ENCODE assay signal across 23 mouse cellular contexts in the genomic region with DNA sequence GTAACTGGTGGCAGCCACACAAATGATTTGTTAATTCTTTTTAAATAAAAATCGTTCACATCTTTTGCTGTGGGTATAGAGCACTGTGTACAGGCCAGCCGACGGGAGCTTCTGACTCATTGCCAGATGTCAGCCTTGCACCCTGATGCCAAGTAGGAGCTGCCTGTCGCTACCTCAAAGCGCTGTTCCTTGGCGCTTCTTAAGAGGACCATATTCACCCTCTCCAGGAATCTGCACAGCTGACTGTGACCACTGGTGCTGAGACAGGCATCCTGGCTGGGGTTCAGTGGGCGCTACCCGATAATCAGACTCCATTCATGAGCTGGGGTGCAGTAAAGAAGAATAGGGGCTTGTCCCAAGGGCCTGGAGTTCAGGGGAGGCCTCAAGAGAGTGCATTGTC. TPM values are rescaled to one million over a fixed set of nuclear protein-coding genes. Genes with fewer than 3 reads are reported as not detected.
DNase-seq lines count a peak whose midpoint lies in the region; ATAC-seq and TF ChIP-seq lines count a peak whose summit lies in the region.
"Had no signal": no experiment of that assay in that cellular context is flagged by ENCODE, and none has a peak within 500 bp of the region (broad histone marks: within the 10 kb centered on the region; RNA-seq: fewer than 3 reads in every experiment).

No protein-coding gene starts in this region.

- no peak for ATAC-seq in limb, embryonic 13.5 days (ENCODE audit: low FRiP score, low read depth)
- ATAC-seq: activated CD4-positive, CD25-positive, alpha-beta regulatory T cell, adult 4 months; forebrain, embryonic 14.5 days; forebrain, embryonic 16.5 days; Patski had no signal

- H3K4me2 ChIP-seq in limb, embryonic 13.5 days (replicated peaks): no peak overlapping the region
- H3K4me2 ChIP-seq: embryonic facial prominence, embryonic 13.5 days; embryonic facial prominence, embryonic 15.5 days; forebrain, embryonic 12.5 days had no signal

- H3K27me3 ChIP-seq in limb, embryonic 13.5 days: peaks cover 6% of the 10 kb centered on the region; the same call in 1 of the 2 replicates
- H3K27me3 ChIP-seq in limb, embryonic 10.5 days (ENCODE audit: low read depth, poor library complexity, severe bottlenecking): peaks cover 29% of the 10 kb centered on the region; the same call in 1 of the 2 replicates

- H3K9ac ChIP-seq in limb, embryonic 13.5 days: peak overlapping the region; percentile 21; the same call in 1 of the 2 replicates
- H3K9ac ChIP-seq: embryonic facial prominence, embryonic 13.5 days; embryonic facial prominence, embryonic 15.5 days; forebrain, embryonic 12.5 days had no signal

- TF ChIP-seq POLR2A in brain, embryonic 14.5 days (IDR thresholded peaks at IDR 0.05; ENCODE audit: borderline replicate concordance, extremely low read depth, insufficient read depth, insufficient read length, poor library complexity, severe bottlenecking): no peak

- no peak overlapping the region for H3K27ac ChIP-seq in limb, embryonic 13.5 days
- H3K27ac ChIP-seq in limb, embryonic 10.5 days: no peak overlapping the region
- H3K27ac ChIP-seq: embryonic facial prominence, embryonic 13.5 days; embryonic facial prominence, embryonic 15.5 days; forebrain, embryonic 12.5 days had no signal

- no peak overlapping the region for H3K4me3 ChIP-seq in limb, embryonic 13.5 days
- H3K4me3 ChIP-seq in limb, embryonic 10.5 days: no peak overlapping the region
- H3K4me3 ChIP-seq: embryonic facial prominence, embryonic 13.5 days; embryonic facial prominence, embryonic 15.5 days; erythroblast, embryonic 14.5 days; forebrain, embryonic 10.5 days; forebrain, embryonic 12.5 days had no signal

- no peaks in the 10 kb centered on the region for H3K9me3 ChIP-seq in limb, embryonic 13.5 days
- H3K9me3 ChIP-seq in limb, embryonic 10.5 days (replicated peaks): no peaks in the 10 kb centered on the region
- H3K9me3 ChIP-seq: embryonic facial prominence, embryonic 13.5 days; embryonic facial prominence, embryonic 15.5 days; forebrain, embryonic 10.5 days; forebrain, embryonic 12.5 days had no signal

- no peak for TF ChIP-seq CTCF in brain, embryonic 14.5 days (IDR thresholded peaks at IDR 0.05; ENCODE audit: borderline replicate concordance, extremely low read depth, insufficient read depth, insufficient read length)

- no peak for DNase-seq in limb, embryonic 10.5 days (ENCODE audit: low spot score)
- peak; percentile 60 for DNase-seq in brain, adult 2 months (ENCODE audit: low read depth, low spot score)
- peak; percentile 68 for DNase-seq in brain, embryonic 14.5 days (ENCODE audit: low read depth)
- DNase-seq in embryo, embryonic 10.5 days (ENCODE audit: low spot score): no peak
- DNase-seq: adrenal gland, adult 8-10 months; adrenal gland, postnatal 36 days; cerebellum, adult 18-20 months; cerebellum, adult 8-10 months; cerebellum, postnatal 10 days; cerebellum, postnatal 25 days; embryo, embryonic 11 days had no signal

- WGBS in limb, embryonic 13.5 days: 84% methylated on average over 8 of the region's 8 CpGs
- 86% methylated on average over 8 of the region's 8 CpGs for WGBS in limb, embryonic 10.5 days

- no peaks in the 10 kb centered on the region for H3K36me3 ChIP-seq in limb, embryonic 13.5 days
- no peaks in the 10 kb centered on the region for H3K36me3 ChIP-seq in limb, embryonic 10.5 days
- H3K36me3 ChIP-seq: embryonic facial prominence, embryonic 13.5 days; embryonic facial prominence, embryonic 15.5 days; forebrain, embryonic 10.5 days; forebrain, embryonic 12.5 days had no signal

- H3K4me1 ChIP-seq in limb, embryonic 13.5 days: peaks cover 19% of the 10 kb centered on the region
- peaks cover 42% of the 10 kb centered on the region for H3K4me1 ChIP-seq in limb, embryonic 10.5 days

RNA-seq across cellular contexts. Expression of gene A530016L24Rik, which starts 51.0 kb away (rescaled TPM):
- polyA plus RNA-seq in limb, embryonic 13.5 days (2015; fragmentation: Nextera tagmentation; extraction: Ambion mirVana): 0.41 and 0.64 TPM in 2 replicates
- not detected in 2 replicates for polyA plus RNA-seq in limb, embryonic 10.5 days (2016; fragmentation: Nextera tagmentation; extraction: Ambion mirVana)
- 0.04 and 0.11 TPM in 2 replicates for polyA plus RNA-seq in brain, embryonic 14.5 days (2012; rRNA removed)
- polyA plus RNA-seq: activated CD4-positive, CD25-positive, alpha-beta regulatory T cell, adult 4 months; cortical plate, adult 2 months; embryonic facial prominence, embryonic 11.5 days; forebrain, embryonic 10.5 days; forebrain, embryonic 12.5 days had no signal

Comparison
In these comparisons a context has a peak if more than half of its experiments do, and no peak if none do; other contexts are left out.
1. DNase-seq: peak in brain, adult 2 months (single experiment) and brain, embryonic 14.5 days (single experiment); none in limb, embryonic 10.5 days (single experiment) and embryo, embryonic 10.5 days (single experiment).